Mouse (Mus musculus) cerebellum, adult 2 months (tissue): ENCODE results near the gene Igf2bp2.

Experiments
- CTCF ChIP-seq: fragments of 200-500 bp; IDR thresholded peaks from 2 replicates; pipeline ENCODE4 v1.5.1; 2011; ENCODE audit warnings: low read depth, mild to moderate bottlenecking, control low read depth, low read length, moderate library complexity, borderline replicate concordance; ENCODE audit not compliant: insufficient read depth
- POLR2A ChIP-seq: fragments of 200-500 bp; IDR thresholded peaks from 2 replicates; pipeline ENCODE4 v1.6.1; 2011; ENCODE audit warnings: low read length, control low read depth, borderline replicate concordance; ENCODE audit not compliant: insufficient read depth

DNA sequence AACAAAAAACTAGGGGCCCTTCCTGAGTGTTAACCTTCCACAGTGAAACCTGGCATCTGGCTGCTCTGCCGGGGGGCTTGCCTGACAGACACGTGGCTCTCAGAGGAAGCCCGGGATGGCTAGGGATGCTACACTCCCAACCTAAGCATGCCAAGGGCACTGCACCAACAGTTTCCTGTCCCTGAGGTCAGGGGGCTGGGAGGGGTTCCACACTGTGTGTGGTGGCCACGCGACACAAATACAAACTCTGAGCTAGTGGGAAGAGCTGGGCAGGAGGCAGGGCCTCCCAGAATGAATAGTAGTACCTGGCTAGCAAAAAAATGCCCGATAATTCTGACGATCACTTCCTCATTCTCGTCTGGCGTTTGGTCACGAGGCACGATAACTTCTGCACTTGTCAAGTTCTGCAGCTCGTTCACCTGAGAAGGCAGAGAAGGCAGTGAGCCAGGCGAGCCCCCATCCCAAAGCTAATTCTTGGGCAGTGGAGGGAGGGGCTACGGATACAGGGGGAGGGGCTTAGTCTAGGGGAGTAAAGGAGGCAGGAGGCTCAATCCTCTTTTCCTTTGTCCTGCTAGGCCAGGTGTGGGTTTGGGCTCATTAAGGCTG lies 101.4 kb downstream of the Igf2bp2 start:
- TF ChIP-seq CTCF (no peak), POLR2A (no peak)
